Mouse (Mus musculus) heart, embryonic 11.5 days (tissue): ENCODE data around the gene Mrrf. TPM values are rescaled to one million over a fixed set of nuclear protein-coding genes. Genes with fewer than 3 reads are reported as not detected.

Experiments
- ATAC-seq: fragments of 200-750 bp; cut with Nextera tagmentation; replicated peaks from 2 replicates; pipeline ENCODE4 v1.8.0; 2017; ENCODE audit warnings: moderate library complexity; ENCODE audit not compliant: insufficient number of reproducible peaks, low FRiP score, low TSS enrichment
- H3K27ac ChIP-seq: fragments of 300-500 bp; sonication (generic); 2 replicates; pipeline ENCODE4 v1.5.1; 2014; ENCODE audit warnings: mild to moderate bottlenecking, low read depth, low read length
- H3K27me3 ChIP-seq: fragments of 300-500 bp; sonication (generic); 2 replicates; pipeline ENCODE4 v1.6.1; 2014; ENCODE audit warnings: mild to moderate bottlenecking, low read length, mixed read lengths; ENCODE audit not compliant: control insufficient read depth, insufficient read depth
- H3K36me3 ChIP-seq: fragments of 300-500 bp; sonication (generic); 2 replicates; pipeline ENCODE4 v1.6.1; 2014; ENCODE audit warnings: mild to moderate bottlenecking, low read length, moderate library complexity, mixed read lengths; ENCODE audit not compliant: control insufficient read depth, insufficient read depth
- H3K4me1 ChIP-seq: fragments of 300-500 bp; sonication (generic); 2 replicates; pipeline ENCODE4 v1.6.1; 2014; ENCODE audit warnings: low read length; ENCODE audit not compliant: control insufficient read depth, insufficient read depth
- H3K4me2 ChIP-seq: fragments of 300-500 bp; sonication (generic); 2 replicates; pipeline ENCODE4 v1.6.1; 2014; ENCODE audit warnings: mild to moderate bottlenecking, moderate library complexity
- H3K4me3 ChIP-seq: fragments of 300-500 bp; sonication (generic); 2 replicates; pipeline ENCODE4 v1.5.1; 2014; ENCODE audit warnings: low read depth, low read length
- H3K9ac ChIP-seq: fragments of 300-500 bp; sonication (generic); 2 replicates; pipeline ENCODE4 v1.6.1; 2014; ENCODE audit warnings: mild to moderate bottlenecking, low read depth, low read length, moderate library complexity
- H3K9me3 ChIP-seq: fragments of 300-500 bp; sonication (generic); replicated peaks from 2 replicates; pipeline ENCODE4 v1.6.1; 2016; ENCODE audit warnings: low read length; ENCODE audit not compliant: control insufficient read depth
- WGBS: fragments of 180-500 bp; shearing (Covaris S2); extraction: QIAGEN DNeasy Blood & Tissue Kit; methylation state at CpG from one replicate; pipeline ENCODE4 v1.1.7; 2014; ENCODE audit not compliant: insufficient replicate concordance; 5-methylcytosine and 5-hydroxymethylcytosine counted together
- polyA plus RNA-seq: library from polyadenylated mRNA; unstranded; fragments of >200 nt; fragmentation: Nextera tagmentation; extraction: Ambion mirVana; gene quantifications from 2 replicates; pipeline ENCODE4 v1.2.1, GENCODE M21; 2014

Mrrf gene
- polyA plus RNA-seq, 1 experiment from 2014 or later, result 37.2 TPM

GRCm38 (mm10) chr2:36201756-36202610 lies 65.8 kb downstream of the Mrrf start:
- Histone ChIP-seq H3K27ac (no peak overlapping the region), H3K4me2 (peak overlapping the region; percentile 75), H3K4me3 (peak overlapping the region; percentile 38; the same call in 1 of the 2 replicates), H3K9ac (no peak overlapping the region), H3K9me3 (no peaks in the 10 kb centered on the region), H3K36me3 (no peaks in the 10 kb centered on the region), H3K4me1 (peaks cover 29% of the 10 kb centered on the region), H3K27me3 (peaks cover 44% of the 10 kb centered on the region)
- WGBS, result 29% methylated on average over 18 of the region's 18 CpGs
- ATAC-seq, result no peak

- peak overlapping the region; percentile 38; the same call in 1 of the 2 replicates for H3K4me3 ChIP-seq
- whole genome bisulfite sequencing, result 22% methylated on average over 5 of the region's 5 CpGs
- no peak for ATAC-seq
- H3K9ac ChIP-seq, result no peak overlapping the region
- H3K36me3 ChIP-seq, result no peaks in the 10 kb centered on the region
- H3K4me1 ChIP-seq, result peaks cover 24% of the 10 kb centered on the region
- no peaks in the 10 kb centered on the region for H3K9me3 ChIP-seq
- no peak overlapping the region for H3K27ac ChIP-seq
- peak overlapping the region; percentile 75 for H3K4me2 ChIP-seq
- peaks cover 44% of the 10 kb centered on the region for H3K27me3 ChIP-seq
Observed at GRCm38 (mm10) chr2:36202611-36202880, 66.4 kb downstream of the Mrrf start.

GRCm38 (mm10) chr2:36203011-36203825 lies 67.0 kb downstream of the Mrrf start:
- no peaks in the 10 kb centered on the region for H3K9me3 ChIP-seq
- WGBS, result under 1% methylated on average over 39 of the region's 39 CpGs
- no peaks in the 10 kb centered on the region for H3K36me3 ChIP-seq
- peaks cover 44% of the 10 kb centered on the region for H3K27me3 ChIP-seq
- peak overlapping the region; percentile 38 for H3K4me3 ChIP-seq
- peaks cover 17% of the 10 kb centered on the region for H3K4me1 ChIP-seq
- peak overlapping the region; percentile 66 for H3K9ac ChIP-seq
- ATAC-seq, result no peak; the same call in 1 of the 2 replicates
- no peak overlapping the region for H3K27ac ChIP-seq
- peak overlapping the region; percentile 75 for H3K4me2 ChIP-seq

GRCm38 (mm10) chr2:36204595-36204994 lies 68.4 kb downstream of the Mrrf start:
- Histone ChIP-seq H3K4me2 (no peak overlapping the region), H3K36me3 (no peaks in the 10 kb centered on the region), H3K4me1 (peaks cover 8% of the 10 kb centered on the region), H3K27ac (no peak overlapping the region), H3K4me3 (no peak overlapping the region), H3K27me3 (peaks cover 52% of the 10 kb centered on the region), H3K9me3 (no peaks in the 10 kb centered on the region), H3K9ac (no peak overlapping the region)
- 40% methylated on average over 4 of the region's 4 CpGs for WGBS
- no peak for ATAC-seq

- Histone ChIP-seq H3K27ac (no peak overlapping the region), H3K27me3 (peaks cover 57% of the 10 kb centered on the region), H3K9ac (no peak overlapping the region), H3K4me3 (no peak overlapping the region), H3K4me1 (peaks cover 11% of the 10 kb centered on the region), H3K9me3 (no peaks in the 10 kb centered on the region), H3K4me2 (no peak overlapping the region), H3K36me3 (no peaks in the 10 kb centered on the region)
- ATAC-seq, result no peak
- 55% methylated on average over 11 of the region's 11 CpGs for WGBS
Observed at GRCm38 (mm10) chr2:36207071-36207470, 70.9 kb downstream of the Mrrf start.

GRCm38 (mm10) chr2:36210796-36211195 lies 74.6 kb downstream of the Mrrf start:
- H3K9me3 ChIP-seq, result no peaks in the 10 kb centered on the region

GRCm38 (mm10) chr2:36211785-36212184 lies 75.6 kb downstream of the Mrrf start:
- no peak for ATAC-seq

More at GRCm38 (mm10) chr2:36210796-36211195, 74.6 kb downstream of the Mrrf start:
- peaks cover 32% of the 10 kb centered on the region for H3K27me3 ChIP-seq
- no peaks in the 10 kb centered on the region for H3K36me3 ChIP-seq
- H3K9ac ChIP-seq, result peak overlapping the region; percentile 1; the same call in 1 of the 2 replicates
- peak overlapping the region; percentile 24 for H3K4me3 ChIP-seq
- ATAC-seq, result no peak
- peak overlapping the region; percentile 54 for H3K4me2 ChIP-seq
- peaks cover 14% of the 10 kb centered on the region for H3K4me1 ChIP-seq
- no peak overlapping the region for H3K27ac ChIP-seq
- WGBS, result 2% methylated on average over 32 of the region's 34 CpGs

GRCm38 (mm10) chr2:36213108-36213507 lies 76.9 kb downstream of the Mrrf start:
- Histone ChIP-seq H3K4me2 (0 out of 2 replicates have a peak overlapping the region, but pooled peaks have one; percentile 5), H3K27ac (no peak overlapping the region), H3K36me3 (no peaks in the 10 kb centered on the region), H3K4me3 (no peak overlapping the region), H3K9me3 (no peaks in the 10 kb centered on the region), H3K9ac (no peak overlapping the region), H3K4me1 (peaks cover 36% of the 10 kb centered on the region), H3K27me3 (peaks cover 32% of the 10 kb centered on the region)
- 34% methylated on average over 7 of the region's 7 CpGs for WGBS
- 0 out of 2 replicates have a peak, but pooled peaks have one; percentile 13 for ATAC-seq

More at GRCm38 (mm10) chr2:36211785-36212184, 75.6 kb downstream of the Mrrf start:
- Histone ChIP-seq H3K9ac (no peak overlapping the region), H3K4me1 (peaks cover 23% of the 10 kb centered on the region), H3K4me2 (no peak overlapping the region), H3K9me3 (no peaks in the 10 kb centered on the region), H3K36me3 (no peaks in the 10 kb centered on the region), H3K27me3 (peaks cover 32% of the 10 kb centered on the region), H3K4me3 (no peak overlapping the region), H3K27ac (no peak overlapping the region)
- 41% methylated on average over 7 of the region's 7 CpGs for WGBS
